Mouse (Mus musculus) left cerebral cortex, adult 11 months (tissue): ENCODE measurements around the gene Pqbp1.
A peak's percentile ranks its signal among the peaks of the same experiment; 100 is the strongest.
"Not testable (repeated sequence)": the region's sequence is repeated elsewhere in the genome, so short reads cannot be mapped to it uniquely, and the experiment has no call there.

Experiments
- DNase-seq: peaks from one replicate; pipeline ENCODE4 v3.0.0; 2022; ENCODE audit warnings: low spot score

Gene Pqbp1

DNA sequence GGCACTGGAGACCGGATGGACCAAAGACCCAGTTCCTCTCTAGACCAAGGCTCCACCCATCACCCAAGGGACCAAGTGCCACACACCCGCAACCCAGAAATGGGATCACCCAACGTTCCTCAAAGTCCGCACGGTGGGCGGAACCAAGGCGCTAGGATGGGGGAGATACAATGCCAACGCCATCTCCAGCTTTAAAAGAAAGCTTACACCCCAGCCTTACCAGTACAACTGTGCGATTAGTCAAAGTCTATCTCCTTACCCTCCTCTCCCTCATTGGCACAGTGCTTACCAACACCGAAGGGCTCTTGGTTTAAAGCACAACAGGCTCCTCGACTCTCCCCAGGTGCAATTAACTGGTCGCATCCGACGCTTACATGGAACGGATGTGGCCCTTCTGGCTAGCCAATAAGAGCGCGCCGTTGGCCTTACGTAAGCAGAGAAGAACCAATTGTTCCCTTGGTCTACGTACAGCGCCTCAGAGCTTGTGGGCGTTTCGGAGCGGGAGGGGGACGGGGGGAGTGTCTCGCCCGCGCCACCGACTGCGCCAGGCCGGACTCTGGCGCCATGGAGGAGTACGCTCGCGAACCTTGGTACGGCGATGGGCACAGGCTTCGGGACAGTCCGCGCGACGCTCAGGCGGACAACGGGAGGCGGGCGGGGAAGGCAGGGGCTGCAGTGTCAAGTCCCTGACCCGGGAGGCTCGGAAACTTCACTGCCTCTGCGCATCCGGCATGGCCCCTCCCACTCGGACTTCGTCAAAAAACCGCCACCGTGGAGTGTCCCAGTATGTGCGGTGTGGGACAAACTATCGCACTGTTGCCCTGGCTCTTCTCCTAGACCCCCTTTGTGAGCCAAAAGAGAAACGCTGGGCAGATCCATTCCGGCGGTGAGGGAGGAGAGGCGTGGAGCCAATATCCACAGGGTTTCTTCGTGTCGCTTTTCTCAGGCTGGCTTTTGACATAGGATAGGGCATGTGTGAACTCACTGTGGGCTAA lies at the start of gene Pqbp1, which contains the start of gene Timm17b:
Gene Pqbp1 (minus strand): TSS at position 390 of the 995 bp plus-strand sequence.
Gene Timm17b (plus strand): TSS at position 478 of the 995 bp plus-strand sequence.
- DNase-seq, result peak; percentile 87

- DNase-seq, result peak; percentile 92
Observed at GRCm38 (mm10) chrX:7947900-7948492, 48.9 kb upstream of the Pqbp1 start.

GRCm38 (mm10) chrX:7947108-7947899 lies 48.2 kb upstream of the Pqbp1 start, which contains the start of gene Hdac6:
Hdac6 (minus strand) TSS chrX:7947889.
- DNase-seq, result no peak

DNA sequence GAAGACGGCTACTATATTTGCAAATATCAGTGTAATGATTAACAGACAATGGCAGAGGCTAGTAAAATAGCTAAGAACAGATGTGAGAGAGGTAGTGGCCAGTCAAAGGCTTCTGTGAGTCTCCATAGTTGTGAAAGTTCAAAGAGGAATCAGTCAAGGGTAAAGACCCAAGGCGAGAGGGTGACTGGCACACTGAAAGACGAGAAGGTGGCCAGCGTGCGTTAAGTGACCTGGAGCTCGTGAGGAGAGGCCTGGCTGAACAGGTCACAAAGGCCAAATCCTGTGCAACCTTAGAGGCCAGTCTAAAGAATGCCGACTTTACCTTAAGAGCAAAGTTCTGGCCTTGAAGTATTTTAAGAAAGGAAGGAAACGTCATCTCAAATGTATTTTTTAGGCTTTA lies 46.5 kb upstream of the Pqbp1 start:
- DNase-seq, result no peak

DNA sequence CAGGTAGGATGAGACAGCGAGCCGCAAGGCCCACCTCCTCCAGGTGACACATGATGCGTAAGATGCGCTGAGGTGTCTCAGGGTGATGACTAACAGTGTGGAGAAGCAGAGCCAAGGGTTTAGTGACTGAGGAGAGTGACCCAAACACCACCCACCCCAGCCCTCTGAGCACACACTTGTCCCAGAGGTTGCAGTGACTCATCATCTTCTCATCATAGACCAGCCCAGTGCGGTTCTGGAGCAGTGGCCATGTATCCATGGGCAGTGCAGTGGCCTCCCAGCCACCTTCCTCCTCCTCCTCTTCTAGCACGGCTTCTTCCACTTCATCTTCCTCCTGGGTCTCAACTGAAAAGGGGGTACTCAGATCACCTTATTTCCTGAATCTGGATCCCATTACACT lies 38.6 kb upstream of the Pqbp1 start:
- no peak for DNase-seq

DNA sequence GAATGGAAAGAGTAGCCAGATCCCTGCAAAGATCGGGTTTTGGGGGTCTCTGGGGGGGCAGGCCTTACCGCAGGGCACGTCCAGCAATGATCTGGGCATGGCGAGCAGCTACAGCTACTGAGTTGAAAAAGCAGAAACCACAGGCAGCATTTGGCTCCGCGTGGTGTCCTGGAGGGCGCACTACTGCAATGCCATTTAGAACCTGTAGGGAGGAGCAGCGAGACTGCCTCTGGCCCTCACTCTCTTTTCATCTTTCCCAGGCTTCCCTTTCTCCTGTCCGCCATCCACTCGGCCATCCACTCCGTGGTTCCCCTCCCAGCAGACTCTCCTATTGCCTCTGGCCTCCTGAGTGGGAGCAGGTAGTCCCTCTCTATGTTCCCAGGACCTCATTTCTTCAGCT lies 37.8 kb upstream of the Pqbp1 start:
- no peak for DNase-seq

DNA sequence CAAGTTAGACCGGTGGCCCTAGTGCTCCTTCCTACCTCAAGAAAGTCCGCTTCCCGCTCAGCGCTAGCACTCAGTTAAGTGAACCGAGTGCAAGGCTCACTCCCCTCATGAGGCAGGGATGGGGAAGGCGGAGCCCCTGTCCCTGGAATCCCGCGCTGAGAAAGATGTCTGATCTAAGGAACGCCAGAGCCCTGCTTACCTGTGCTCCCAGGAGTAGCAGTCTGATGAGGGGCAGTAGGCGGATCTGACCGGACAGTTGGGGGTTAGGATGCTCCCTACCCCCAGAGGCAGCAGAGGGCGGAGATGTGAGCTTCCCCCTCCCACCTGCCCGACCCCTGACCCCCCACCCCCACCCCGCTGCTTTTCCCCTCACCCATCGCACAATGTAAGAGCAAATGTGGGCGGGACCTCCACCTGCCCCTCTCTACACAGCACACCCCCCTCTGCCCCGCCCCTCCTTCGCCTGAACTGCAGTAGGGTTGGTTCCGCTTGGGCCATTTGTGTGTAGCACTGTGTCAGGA lies 29.3 kb upstream of the Pqbp1 start, which contains the start of gene Eras:
Gene Eras (minus strand): TSS at position 338 of the 521 bp plus-strand sequence.
- DNase-seq, result no peak

DNA sequence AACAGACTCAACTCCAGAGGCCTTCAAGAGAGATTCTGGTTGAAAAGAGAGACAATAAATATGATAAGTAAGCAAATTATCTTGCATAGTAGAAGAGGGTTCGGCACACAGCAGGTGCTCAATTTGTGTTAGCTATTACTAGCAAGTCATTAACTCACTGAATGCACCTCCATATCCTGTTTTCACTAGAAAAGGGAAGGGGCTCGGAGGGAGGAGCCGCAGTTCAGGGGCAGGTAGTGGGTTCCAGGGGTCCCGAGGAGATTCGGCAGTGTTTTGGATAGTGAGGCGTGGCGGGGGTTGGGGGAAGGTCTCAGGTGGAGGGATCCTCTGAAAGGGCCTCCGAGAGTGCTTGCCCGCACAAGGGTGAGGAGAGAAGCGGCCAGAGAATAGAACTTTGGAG lies 28.0 kb upstream of the Pqbp1 start:
- DNase-seq, result no peak

DNA sequence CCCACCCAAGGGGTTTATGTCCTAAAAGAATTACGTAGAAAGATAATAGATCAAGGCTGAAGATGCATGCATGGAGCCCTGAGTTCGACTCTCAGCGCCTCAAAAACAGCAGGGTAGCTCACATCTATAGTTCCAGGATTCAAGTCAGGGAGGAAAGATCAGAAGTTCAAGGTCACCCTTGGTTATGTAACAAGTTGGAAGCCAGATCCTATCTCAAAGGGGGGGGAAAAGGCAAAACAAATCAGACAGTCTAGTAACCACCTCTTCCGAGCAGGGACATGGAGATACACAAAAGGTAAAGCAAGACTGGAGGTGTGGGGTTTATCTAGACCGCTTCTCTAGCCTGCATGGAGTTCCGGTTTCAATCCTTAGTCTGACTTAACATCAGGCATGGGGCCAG lies 27.2 kb upstream of the Pqbp1 start:
- no peak for DNase-seq

DNA sequence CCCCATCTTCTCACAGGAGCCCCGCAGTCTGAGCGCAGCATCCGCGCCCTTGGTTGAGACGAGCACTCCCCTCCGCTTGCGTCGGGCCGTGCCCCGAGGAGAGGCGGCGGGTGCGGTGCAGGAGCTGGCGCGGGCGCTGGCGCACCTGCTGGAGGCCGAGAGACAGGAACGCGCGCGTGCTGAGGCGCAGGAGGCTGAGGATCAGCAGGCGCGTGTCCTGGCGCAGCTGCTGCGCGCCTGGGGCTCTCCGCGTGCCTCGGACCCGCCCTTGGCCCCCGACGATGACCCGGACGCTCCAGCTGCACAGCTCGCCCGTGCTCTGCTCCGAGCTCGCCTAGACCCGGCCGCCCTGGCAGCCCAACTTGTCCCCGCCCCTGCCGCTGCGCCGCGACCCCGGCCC lies 23.0 kb upstream of the Pqbp1 start:
- no peak for DNase-seq

- DNase-seq, result peak; percentile 29
Observed at GRCm38 (mm10) chrX:7919601-7920383, 20.7 kb upstream of the Pqbp1 start, which contains the start of gene Pcsk1n. Pcsk1n (plus strand) TSS chrX:7919822.

- not testable (repeated sequence) for DNase-seq
Observed at GRCm38 (mm10) chrX:7917960-7918359, 18.9 kb upstream of the Pqbp1 start.

GRCm38 (mm10) chrX:7915669-7916068 lies 16.6 kb upstream of the Pqbp1 start:
- not testable (repeated sequence) for DNase-seq

GRCm38 (mm10) chrX:7910473-7910872 lies 11.4 kb upstream of the Pqbp1 start:
- no peak for DNase-seq

DNA sequence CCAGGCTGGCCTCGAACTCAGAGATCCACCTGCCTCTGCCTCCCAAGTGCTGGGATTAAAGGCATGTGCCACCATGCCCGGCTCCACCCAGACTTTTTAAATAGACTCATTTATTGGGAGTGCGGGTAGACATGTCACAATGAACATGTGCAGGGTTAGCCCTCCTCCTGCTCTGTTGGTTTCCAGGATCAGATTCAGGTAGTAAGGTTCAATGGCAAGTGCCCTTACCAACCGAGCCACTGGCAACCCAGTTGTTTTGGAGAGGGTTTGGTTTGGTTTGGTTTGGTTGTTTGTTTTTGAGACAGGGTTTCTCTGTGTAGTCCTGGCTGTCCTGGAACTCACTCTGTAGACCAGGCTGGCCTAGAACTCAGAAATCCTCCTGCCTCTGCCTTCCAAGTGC lies 10.2 kb upstream of the Pqbp1 start, which contains the start of gene Gm10490:
Gene Gm10490 (plus strand): TSS at position 301 of the 400 bp plus-strand sequence.
- not testable (repeated sequence) for DNase-seq

GRCm38 (mm10) chrX:7907735-7908134 lies 8.7 kb upstream of the Pqbp1 start, which contains the start of gene Gm10491:
Gm10491 (minus strand) TSS chrX:7907835.
- DNase-seq, result no peak

GRCm38 (mm10) chrX:7904441-7904840 lies 5.4 kb upstream of the Pqbp1 start:
- DNase-seq, result no peak

DNA sequence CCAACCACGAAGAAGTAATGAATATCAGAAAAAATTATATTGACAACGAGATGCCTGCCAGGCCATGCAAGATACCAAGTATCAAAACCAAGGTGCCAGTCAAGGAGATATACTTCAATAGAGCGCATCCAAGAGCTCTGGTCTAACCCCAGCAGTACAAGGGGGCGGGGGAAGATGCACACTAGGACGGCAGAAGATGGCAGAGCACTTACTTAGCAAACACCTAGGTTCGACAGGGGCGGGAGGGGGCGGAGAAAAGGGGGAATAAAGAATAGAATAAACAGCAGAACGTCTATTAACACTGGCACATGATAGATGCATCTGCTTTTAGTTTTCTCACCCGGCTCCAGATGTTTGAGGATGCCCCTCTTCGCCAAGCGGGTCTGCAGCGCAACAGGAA lies 858 bp downstream of the Pqbp1 start:
- no peak for DNase-seq

- DNase-seq, result peak; percentile 81
Observed at GRCm38 (mm10) chrX:7883841-7884567, 15.1 kb downstream of the Pqbp1 start, which contains the start of gene Slc35a2. Slc35a2 (plus strand) TSS chrX:7884028.

- DNase-seq, result peak; percentile 50
Observed at GRCm38 (mm10) chrX:7879819-7880218, 19.2 kb downstream of the Pqbp1 start.
